8 mouse cellular contexts compared by ENCODE assay signal in the genomic region with DNA sequence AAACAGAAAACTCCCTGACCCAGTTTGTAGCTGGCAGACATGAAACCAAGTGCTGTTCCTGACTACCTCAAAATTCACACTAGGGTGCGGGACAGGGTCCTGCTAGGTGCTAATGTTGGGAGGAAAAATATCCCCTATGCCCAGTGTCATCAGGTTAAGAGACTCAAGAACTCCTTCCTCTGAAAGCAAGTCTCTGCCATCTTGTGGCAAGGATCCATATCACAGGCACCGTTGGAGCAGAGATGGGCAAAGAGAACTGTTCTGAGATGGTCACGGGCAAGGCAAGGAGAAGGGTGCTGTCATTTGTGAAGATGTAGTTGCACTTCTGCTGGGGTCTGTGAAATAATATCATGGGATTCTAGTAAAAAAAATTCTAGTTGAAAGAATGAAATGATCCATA. TPM values are rescaled to one million over a fixed set of nuclear protein-coding genes. Genes with fewer than 3 reads are reported as not detected.
DNase-seq lines count a peak whose midpoint lies in the region; ATAC-seq lines count a peak whose summit lies in the region.

No protein-coding gene starts in this region.

- no peaks in the 10 kb centered on the region for H3K36me3 ChIP-seq in heart, embryonic 10.5 days

- H3K4me1 ChIP-seq in heart, embryonic 10.5 days = no peaks in the 10 kb centered on the region

- ATAC-seq in frontal cortex, adult (ENCODE audit: low TSS enrichment) = peak; percentile 96
- ATAC-seq in monocyte, adult 5-6 weeks (replicated peaks; ENCODE audit: insufficient number of reproducible peaks, low FRiP score, low TSS enrichment, poor library complexity, severe bottlenecking) = peak; percentile 78

- no peaks in the 10 kb centered on the region for H3K27me3 ChIP-seq in heart, embryonic 10.5 days (ENCODE audit: insufficient read depth, poor library complexity, severe bottlenecking)

- H3K4me3 ChIP-seq in heart, embryonic 10.5 days = no peak overlapping the region

- DNase-seq in heart, adult 18-20 months = peak; percentile 12 to 61
- no peak for DNase-seq in heart, embryonic 10.5 days (ENCODE audit: low spot score)
- DNase-seq in 416B (ENCODE audit: low read depth) = peak; percentile 5
- DNase-seq in adrenal gland, postnatal 25 days = peak; percentile 40
- peak; percentile 47 for DNase-seq in layer of hippocampus, adult 9-10 months (ENCODE audit: low spot score)
- DNase-seq in spleen, postnatal 14 days (ENCODE audit: low spot score in 2 of 2) = no peak

- H3K27ac ChIP-seq in heart, embryonic 10.5 days = no peak overlapping the region

- WGBS in heart, embryonic 10.5 days = 48% methylated on average over 3 of the region's 3 CpGs

- H3K9me3 ChIP-seq in heart, embryonic 10.5 days = no peaks in the 10 kb centered on the region

RNA-seq across cellular contexts. Expression of gene Megf9, which starts 44.9 kb away (rescaled TPM):
- total RNA-seq in heart, adult 18-20 months (2021) = 10 to 100 TPM; 10.1 to 12.2 TPM
- 4.6 and 5.5 TPM in 2 replicates for polyA plus RNA-seq in heart, embryonic 10.5 days (2016; fragmentation: Nextera tagmentation; extraction: Ambion mirVana)
- 25.4 and 43.8 TPM in 2 replicates for total RNA-seq in adrenal gland, postnatal 25 days (2021)
- 24.2 to 33.0 TPM (median 28.5 TPM) in 3 replicates for total RNA-seq in monocyte, adult 5-6 weeks (2017)

Comparison
In these comparisons a context has a peak if more than half of its experiments do, and no peak if none do; other contexts are left out.
1. DNase-seq: peak in heart, adult 18-20 months (2 of 2), 416B (single experiment), adrenal gland, postnatal 25 days (single experiment) and layer of hippocampus, adult 9-10 months (single experiment); none in heart, embryonic 10.5 days (single experiment) and spleen, postnatal 14 days (0 of 2).